Mouse (Mus musculus) stomach, embryonic 16.5 days (tissue): ENCODE measurements around the gene Yipf4. TPM values are rescaled to one million over a fixed set of nuclear protein-coding genes. Genes with fewer than 3 reads are reported as not detected.
A peak's percentile ranks its signal among the peaks of the same experiment; 100 is the strongest.
"Not testable (repeated sequence)": the region's sequence is repeated elsewhere in the genome, so short reads cannot be mapped to it uniquely, and the experiment has no call there.

Experiments
- ATAC-seq: fragments of 200-750 bp; cut with Nextera tagmentation; 2 replicates; pipeline ENCODE4 v1.8.0; 2017; ENCODE audit warnings: moderate number of reproducible peaks, moderate TSS enrichment; ENCODE audit not compliant: insufficient read depth, low FRiP score
- H3K27ac ChIP-seq: fragments of 300-500 bp; sonication (generic); 2 replicates; pipeline ENCODE4 v1.5.1; 2014; ENCODE audit warnings: low read length
- H3K27me3 ChIP-seq: fragments of 300-500 bp; sonication (generic); 2 replicates; pipeline ENCODE4 v1.6.1; 2014; ENCODE audit warnings: low read length, control low read depth, mixed read lengths; ENCODE audit not compliant: control insufficient read depth, insufficient read depth
- H3K36me3 ChIP-seq: fragments of 300-500 bp; sonication (generic); 2 replicates; pipeline ENCODE4 v1.6.1; 2014; ENCODE audit warnings: low read length; ENCODE audit not compliant: control insufficient read depth, insufficient read depth
- H3K4me1 ChIP-seq: fragments of 300-500 bp; sonication (generic); 2 replicates; pipeline ENCODE4 v1.6.1; 2014; ENCODE audit warnings: low read length, control low read depth, mixed read lengths; ENCODE audit not compliant: control insufficient read depth, insufficient read depth
- H3K4me2 ChIP-seq: fragments of 300-500 bp; sonication (generic); 2 replicates; pipeline ENCODE4 v1.6.1; 2014; ENCODE audit warnings: low read depth, low read length, mixed read lengths
- H3K4me3 ChIP-seq: fragments of 300-500 bp; sonication (generic); replicated peaks from 2 replicates; pipeline ENCODE4 v1.5.1; 2014; ENCODE audit warnings: mild to moderate bottlenecking, low read length
- H3K9ac ChIP-seq: fragments of 300-500 bp; sonication (generic); 2 replicates; pipeline ENCODE4 v1.6.1; 2014; ENCODE audit warnings: low read length
- H3K9me3 ChIP-seq: fragments of 300-500 bp; sonication (generic); replicated peaks from 2 replicates; pipeline ENCODE4 v1.6.1; 2016; ENCODE audit warnings: low read length, control low read depth; ENCODE audit not compliant: control insufficient read depth
- WGBS: fragments of 180-500 bp; shearing (Covaris S2); extraction: QIAGEN DNeasy Blood & Tissue Kit; methylation state at CpG from one replicate; pipeline ENCODE4 v1.1.7; 2014; 5-methylcytosine and 5-hydroxymethylcytosine counted together
- polyA plus RNA-seq: library from polyadenylated mRNA; unstranded; fragments of >200 nt; fragmentation: Nextera tagmentation; extraction: Ambion mirVana; gene quantifications from 2 replicates; pipeline ENCODE4 v1.2.1, GENCODE M21; 2015

The Yipf4 gene
- polyA plus RNA-seq, 1 experiment from 2014 or later = 62.3 TPM

- Histone ChIP-seq H3K27ac (peak within 1 kb of the TSS; percentile 73), H3K4me3 (peak within 1 kb of the TSS; percentile 34), H3K36me3 (no peaks in the 10 kb centered on the region), H3K27me3 (no peaks in the 10 kb centered on the region), H3K4me1 (no peaks in the 10 kb centered on the region), H3K9ac (peak within 1 kb of the TSS; percentile 40; the same call in 1 of the 2 replicates), H3K4me2 (peak within 1 kb of the TSS; percentile 34), H3K9me3 (no peaks in the 10 kb centered on the region)
- ATAC-seq = peak; percentile 53; the same call in 1 of the 2 replicates
- WGBS = 51% methylated on average over 8 of the region's 8 CpGs
These were observed 30.4 kb upstream of the Yipf4 start, which contains the start of gene Nlrc4 for GRCm38 (mm10) chr17:74458711-74459408. Nlrc4 (minus strand) TSS chr17:74459142.

GRCm38 (mm10) chr17:74463510-74463909, 25.8 kb upstream of the Yipf4 start:
- Histone ChIP-seq H3K27ac (no peak overlapping the region), H3K4me3 (no peak overlapping the region), H3K9ac (no peak overlapping the region), H3K4me1 (no peaks in the 10 kb centered on the region), H3K4me2 (no peak overlapping the region), H3K27me3 (no peaks in the 10 kb centered on the region), H3K9me3 (no peaks in the 10 kb centered on the region), H3K36me3 (no peaks in the 10 kb centered on the region)
- peak; percentile 80; the same call in 1 of the 2 replicates for ATAC-seq

GRCm38 (mm10) chr17:74467981-74468380, 21.3 kb upstream of the Yipf4 start:
- 76% methylated on average over 2 of the region's 2 CpGs for WGBS
- not testable (repeated sequence) for H3K4me1 ChIP-seq, H3K27ac ChIP-seq, H3K4me2 ChIP-seq, H3K4me3 ChIP-seq, H3K9me3 ChIP-seq, H3K9ac ChIP-seq, H3K36me3 ChIP-seq, H3K27me3 ChIP-seq, ATAC-seq

- not testable (repeated sequence) for H3K27ac ChIP-seq, H3K27me3 ChIP-seq, H3K9ac ChIP-seq, H3K4me2 ChIP-seq, H3K36me3 ChIP-seq, H3K4me3 ChIP-seq, H3K4me1 ChIP-seq, H3K9me3 ChIP-seq, ATAC-seq
- WGBS = 80% methylated on average over 6 of the region's 6 CpGs
These were observed 19.2 kb upstream of the Yipf4 start for GRCm38 (mm10) chr17:74470133-74470532.

GRCm38 (mm10) chr17:74480361-74481069, 8.8 kb upstream of the Yipf4 start:
- H3K4me3 ChIP-seq = no peak overlapping the region
- H3K36me3 ChIP-seq = no peaks in the 10 kb centered on the region
- H3K27me3 ChIP-seq = no peaks in the 10 kb centered on the region
- H3K4me2 ChIP-seq = no peak overlapping the region
- no peaks in the 10 kb centered on the region for H3K9me3 ChIP-seq
- H3K27ac ChIP-seq = no peak overlapping the region
- H3K4me1 ChIP-seq = no peaks in the 10 kb centered on the region
- no peak for ATAC-seq
- no peak overlapping the region for H3K9ac ChIP-seq
- WGBS = 83% methylated on average over 14 of the region's 14 CpGs

GRCm38 (mm10) chr17:74489901-74490220, 568 bp downstream of the Yipf4 start:
- ATAC-seq = no peak
- under 1% methylated on average over 12 of the region's 12 CpGs for WGBS
- peaks cover 3% of the 10 kb centered on the region; the same call in 1 of the 2 replicates for H3K4me1 ChIP-seq
- peak overlapping the region; percentile 90 for H3K27ac ChIP-seq
- H3K36me3 ChIP-seq = peaks cover 13% of the 10 kb centered on the region
- no peaks in the 10 kb centered on the region for H3K27me3 ChIP-seq
- peak overlapping the region; percentile 97 for H3K4me3 ChIP-seq
- H3K9ac ChIP-seq = peak overlapping the region; percentile 96
- peak overlapping the region; percentile 60 for H3K4me2 ChIP-seq
- H3K9me3 ChIP-seq = no peaks in the 10 kb centered on the region

- H3K4me1 ChIP-seq = peaks cover 3% of the 10 kb centered on the region; the same call in 1 of the 2 replicates
- no peak for ATAC-seq
- 89% methylated on average over 3 of the region's 3 CpGs for WGBS
- H3K9ac ChIP-seq = no peak overlapping the region
- H3K27me3 ChIP-seq = no peaks in the 10 kb centered on the region
- no peak overlapping the region for H3K4me3 ChIP-seq
- H3K9me3 ChIP-seq = no peaks in the 10 kb centered on the region
- H3K4me2 ChIP-seq = no peak overlapping the region
- no peak overlapping the region for H3K27ac ChIP-seq
- H3K36me3 ChIP-seq = peaks cover 13% of the 10 kb centered on the region
These were observed 2.3 kb downstream of the Yipf4 start for GRCm38 (mm10) chr17:74491565-74491964.

- H3K36me3 ChIP-seq = peaks cover 21% of the 10 kb centered on the region; the same call in 1 of the 2 replicates
- no peaks in the 10 kb centered on the region for H3K27me3 ChIP-seq
- no peak for ATAC-seq
- H3K27ac ChIP-seq = no peak overlapping the region
- no peaks in the 10 kb centered on the region for H3K4me1 ChIP-seq
- no peak overlapping the region for H3K4me2 ChIP-seq
- 64% methylated on average over 4 of the region's 4 CpGs for WGBS
- H3K9ac ChIP-seq = no peak overlapping the region
- no peak overlapping the region for H3K4me3 ChIP-seq
- H3K9me3 ChIP-seq = no peaks in the 10 kb centered on the region
These were observed 10.9 kb downstream of the Yipf4 start for GRCm38 (mm10) chr17:74500204-74500603.

- H3K4me3 ChIP-seq = no peak overlapping the region
- no peak overlapping the region for H3K27ac ChIP-seq
- ATAC-seq = no peak
- no peak overlapping the region for H3K4me2 ChIP-seq
- H3K27me3 ChIP-seq = no peaks in the 10 kb centered on the region
- no peaks in the 10 kb centered on the region for H3K9me3 ChIP-seq
- peaks cover 21% of the 10 kb centered on the region; the same call in 1 of the 2 replicates for H3K36me3 ChIP-seq
- no peak overlapping the region for H3K9ac ChIP-seq
- H3K4me1 ChIP-seq = no peaks in the 10 kb centered on the region
These were observed 11.8 kb downstream of the Yipf4 start for GRCm38 (mm10) chr17:74501085-74501484.
